ENCODE assay signal across 20 mouse cellular contexts in genomic region chr12:3420519-3420918, GRCm38 (mm10).
"Had no signal": no experiment of that assay in that cellular context is flagged by ENCODE, and none has a peak within 500 bp of the region (broad histone marks: within the 10 kb centered on the region; RNA-seq: fewer than 3 reads in every experiment).

No protein-coding gene starts in this region.

- H3K27ac ChIP-seq: liver, embryonic 13.5 days; liver, embryonic 15.5 days; lung, embryonic 15.5 days; midbrain, embryonic 13.5 days; midbrain, embryonic 15.5 days; neural tube, embryonic 12.5 days had no signal

- H3K9me3 ChIP-seq: liver, embryonic 13.5 days; liver, embryonic 15.5 days; lung, embryonic 15.5 days; megakaryocyte, embryonic 14.5 days; midbrain, embryonic 13.5 days; midbrain, embryonic 15.5 days; neural tube, embryonic 12.5 days had no signal

- H3K27me3 ChIP-seq: liver, embryonic 13.5 days; liver, embryonic 15.5 days; lung, embryonic 15.5 days; megakaryocyte, embryonic 14.5 days; midbrain, embryonic 13.5 days; midbrain, embryonic 15.5 days; neural tube, embryonic 12.5 days had no signal

- DNase-seq: liver, embryonic 13.5 days; liver, postnatal 0 days; lung, adult 2 months; lung, postnatal 14 days; lung, postnatal 4 days; retina, postnatal 1 day; right cerebral cortex, adult 18-20 months; right cerebral cortex, postnatal 25 days; right cerebral cortex, postnatal 4 days; spleen, adult 18-20 months; thymus, adult 18-20 months; thymus, postnatal 14 days; thymus, postnatal 36 days had no signal

- H3K4me3 ChIP-seq: liver, embryonic 13.5 days; liver, embryonic 15.5 days; lung, embryonic 15.5 days; megakaryocyte, embryonic 14.5 days; midbrain, embryonic 13.5 days; midbrain, embryonic 15.5 days; neural tube, embryonic 12.5 days had no signal

- ATAC-seq: liver, postnatal 0 days; lung, postnatal 0 days; midbrain, embryonic 13.5 days; midbrain, embryonic 15.5 days had no signal

- H3K36me3 ChIP-seq: midbrain, embryonic 15.5 days had no signal
